In genomic region chr11:51349665-51350064, GRCm38 (mm10) we compare ENCODE assay signal across 13 mouse cellular contexts.
"Had no signal": no experiment of that assay in that cellular context is flagged by ENCODE, and none has a peak within 500 bp of the region (broad histone marks: within the 10 kb centered on the region; RNA-seq: fewer than 3 reads in every experiment).

No protein-coding gene starts in this region.

- H3K9ac ChIP-seq: liver, embryonic 14.5 days had no signal

- H3K36me3 ChIP-seq: limb, embryonic 10.5 days had no signal

- H3K27ac ChIP-seq: left cerebral cortex, adult 2 months; limb, embryonic 10.5 days; liver, embryonic 14.5 days; macrophage had no signal

- H3K4me3 ChIP-seq: left cerebral cortex, adult 2 months; limb, embryonic 10.5 days; megakaryocyte, embryonic 14.5 days had no signal

- DNase-seq: kidney, adult 18-20 months; kidney, postnatal 10 days; kidney, postnatal 4 days; lung, adult 2 months; lung, postnatal 10 days; right cerebral cortex, postnatal 14 days; thymus, postnatal 4 days had no signal

- H3K4me2 ChIP-seq: midbrain, embryonic 11.5 days had no signal

- H3K9me3 ChIP-seq: limb, embryonic 10.5 days; megakaryocyte, embryonic 14.5 days had no signal

- H3K4me1 ChIP-seq: megakaryocyte, embryonic 14.5 days had no signal
